Mouse (Mus musculus): ENCODE results near the gene Tk1. TPM values are rescaled to one million over a fixed set of nuclear protein-coding genes. Genes with fewer than 3 reads are reported as not detected.
A peak's percentile ranks its signal among the peaks of the same experiment; 100 is the strongest.
"Not testable (repeated sequence)": the region's sequence is repeated elsewhere in the genome, so short reads cannot be mapped to it uniquely, and the experiment has no call there.

Tk1 gene
- polyA plus RNA-seq, 1 experiment from 2014 or later = 22.9 TPM

- Histone ChIP-seq H3K9ac (no peak overlapping the region), H3K4me3 (no peak overlapping the region), H3K27me3 (peaks cover 3% of the 10 kb centered on the region; the same call in 1 of the 2 replicates), H3K4me1 (replicated peaks) (no peaks in the 10 kb centered on the region), H3K9me3 (no peaks in the 10 kb centered on the region), H3K27ac (replicated peaks) (no peak overlapping the region), H3K36me3 (no peaks in the 10 kb centered on the region), H3K4me2 (no peak overlapping the region)
- no peak for ATAC-seq (ENCODE audit: low FRiP score, low read depth)
- WGBS = 49% methylated on average over 5 of the region's 5 CpGs
Observed at GRCm38 (mm10) chr11:117796954-117797353, 28.9 kb downstream of the Tk1 start.

- H3K9me3 ChIP-seq = no peaks in the 10 kb centered on the region
- ATAC-seq (ENCODE audit: low FRiP score, low read depth) = no peak
- no peak overlapping the region for H3K4me2 ChIP-seq
- no peak overlapping the region for H3K4me3 ChIP-seq
- H3K27me3 ChIP-seq = peaks cover 22% of the 10 kb centered on the region; the same call in 1 of the 2 replicates
- 52% methylated on average over 4 of the region's 4 CpGs for WGBS
- H3K9ac ChIP-seq = no peak overlapping the region
- no peaks in the 10 kb centered on the region for H3K4me1 ChIP-seq (replicated peaks)
- no peak overlapping the region for H3K27ac ChIP-seq (replicated peaks)
- no peaks in the 10 kb centered on the region for H3K36me3 ChIP-seq
Observed at GRCm38 (mm10) chr11:117794035-117794551, 31.8 kb downstream of the Tk1 start.

GRCm38 (mm10) chr11:117792281-117792888 is 33.5 kb downstream of the Tk1 start:
- Histone ChIP-seq H3K4me1 (replicated peaks) (no peaks in the 10 kb centered on the region), H3K4me2 (peak overlapping the region; percentile 29), H3K4me3 (no peak overlapping the region), H3K27ac (replicated peaks) (no peak overlapping the region), H3K9ac (no peak overlapping the region), H3K27me3 (peaks cover 22% of the 10 kb centered on the region; the same call in 1 of the 2 replicates), H3K9me3 (no peaks in the 10 kb centered on the region), H3K36me3 (no peaks in the 10 kb centered on the region)
- WGBS = 9% methylated on average over 22 of the region's 22 CpGs
- no peak for ATAC-seq (ENCODE audit: low FRiP score, low read depth)

- WGBS = 87% methylated on average over 9 of the region's 9 CpGs
- no peak overlapping the region for H3K4me2 ChIP-seq
- H3K4me3 ChIP-seq = no peak overlapping the region
- no peak overlapping the region for H3K27ac ChIP-seq (replicated peaks)
- no peak overlapping the region for H3K9ac ChIP-seq
- H3K4me1 ChIP-seq (replicated peaks) = no peaks in the 10 kb centered on the region
- no peaks in the 10 kb centered on the region for H3K36me3 ChIP-seq
- no peak for ATAC-seq (ENCODE audit: low FRiP score, low read depth)
- peaks cover 22% of the 10 kb centered on the region; the same call in 1 of the 2 replicates for H3K27me3 ChIP-seq
- no peaks in the 10 kb centered on the region for H3K9me3 ChIP-seq
Observed at GRCm38 (mm10) chr11:117791441-117791761, 34.5 kb downstream of the Tk1 start.

- H3K4me3 ChIP-seq = no peak overlapping the region
- H3K27me3 ChIP-seq = peaks cover 22% of the 10 kb centered on the region; the same call in 1 of the 2 replicates
- H3K4me2 ChIP-seq = peak overlapping the region; percentile 27; the same call in 1 of the 2 replicates
- WGBS = 37% methylated on average over 23 of the region's 23 CpGs
- no peak for ATAC-seq (ENCODE audit: low FRiP score, low read depth)
- no peaks in the 10 kb centered on the region for H3K36me3 ChIP-seq
- no peaks in the 10 kb centered on the region for H3K9me3 ChIP-seq
- H3K4me1 ChIP-seq (replicated peaks) = no peaks in the 10 kb centered on the region
- no peak overlapping the region for H3K27ac ChIP-seq (replicated peaks)
- H3K9ac ChIP-seq = no peak overlapping the region
Observed at GRCm38 (mm10) chr11:117790703-117791440, 35.0 kb downstream of the Tk1 start.

GRCm38 (mm10) chr11:117790286-117790685 is 35.6 kb downstream of the Tk1 start:
- WGBS = 5% methylated on average over 14 of the region's 14 CpGs
- H3K4me3 ChIP-seq = no peak overlapping the region
- peaks cover 22% of the 10 kb centered on the region; the same call in 1 of the 2 replicates for H3K27me3 ChIP-seq
- H3K4me1 ChIP-seq (replicated peaks) = no peaks in the 10 kb centered on the region
- no peaks in the 10 kb centered on the region for H3K9me3 ChIP-seq
- H3K4me2 ChIP-seq = peak overlapping the region; percentile 27; the same call in 1 of the 2 replicates
- H3K27ac ChIP-seq (replicated peaks) = no peak overlapping the region
- H3K36me3 ChIP-seq = no peaks in the 10 kb centered on the region
- H3K9ac ChIP-seq = no peak overlapping the region
- no peak for ATAC-seq (ENCODE audit: low FRiP score, low read depth)

GRCm38 (mm10) chr11:117788481-117788880 is 37.4 kb downstream of the Tk1 start:
- not testable (repeated sequence) for H3K4me1 ChIP-seq (replicated peaks); H3K27ac ChIP-seq (replicated peaks); ATAC-seq (ENCODE audit: low FRiP score, low read depth); H3K4me2 ChIP-seq; H3K4me3 ChIP-seq; H3K36me3 ChIP-seq; H3K9ac ChIP-seq; H3K9me3 ChIP-seq
- WGBS = 87% methylated on average over 7 of the region's 7 CpGs
- peaks cover 22% of the 10 kb centered on the region; the same call in 1 of the 2 replicates for H3K27me3 ChIP-seq

GRCm38 (mm10) chr11:117786294-117786693 is 39.6 kb downstream of the Tk1 start:
- H3K27me3 ChIP-seq = peaks cover 28% of the 10 kb centered on the region
- no peaks in the 10 kb centered on the region for H3K9me3 ChIP-seq
- no peaks in the 10 kb centered on the region for H3K36me3 ChIP-seq
- H3K27ac ChIP-seq (replicated peaks) = no peak overlapping the region
- 12% methylated on average over 10 of the region's 10 CpGs for WGBS
- H3K9ac ChIP-seq = no peak overlapping the region
- no peak overlapping the region for H3K4me3 ChIP-seq
- ATAC-seq (ENCODE audit: low FRiP score, low read depth) = no peak
- peaks cover 17% of the 10 kb centered on the region for H3K4me1 ChIP-seq (replicated peaks)
- no peak overlapping the region for H3K4me2 ChIP-seq

GRCm38 (mm10) chr11:117783683-117784309 is 42.1 kb downstream of the Tk1 start:
- peak overlapping the region; percentile 54 for H3K4me2 ChIP-seq
- no peaks in the 10 kb centered on the region for H3K9me3 ChIP-seq
- WGBS = 42% methylated on average over 10 of the region's 10 CpGs
- H3K9ac ChIP-seq = peak overlapping the region; percentile 14; the same call in 1 of the 2 replicates
- peaks cover 27% of the 10 kb centered on the region for H3K27me3 ChIP-seq
- H3K4me1 ChIP-seq (replicated peaks) = peaks cover 42% of the 10 kb centered on the region
- ATAC-seq (ENCODE audit: low FRiP score, low read depth) = no peak
- H3K36me3 ChIP-seq = no peaks in the 10 kb centered on the region
- peak overlapping the region; percentile 24; the same call in 1 of the 2 replicates for H3K4me3 ChIP-seq
- H3K27ac ChIP-seq (replicated peaks) = no peak overlapping the region

- Histone ChIP-seq H3K9me3 (no peaks in the 10 kb centered on the region), H3K4me3 (peak overlapping the region; percentile 24), H3K27me3 (peaks cover 30% of the 10 kb centered on the region), H3K27ac (replicated peaks) (no peak overlapping the region), H3K36me3 (no peaks in the 10 kb centered on the region), H3K4me1 (replicated peaks) (peaks cover 46% of the 10 kb centered on the region), H3K9ac (peak overlapping the region; percentile 14; the same call in 1 of the 2 replicates), H3K4me2 (peak overlapping the region; percentile 54)
- WGBS = 5% methylated on average over 31 of the region's 31 CpGs
- ATAC-seq (ENCODE audit: low FRiP score, low read depth) = peak; percentile 17; the same call in 1 of the 2 replicates
Observed at GRCm38 (mm10) chr11:117783089-117783488, 42.8 kb downstream of the Tk1 start.

- Histone ChIP-seq H3K4me1 (replicated peaks) (peaks cover 46% of the 10 kb centered on the region), H3K27ac (replicated peaks) (no peak overlapping the region), H3K9me3 (no peaks in the 10 kb centered on the region), H3K9ac (peak overlapping the region; percentile 14; the same call in 1 of the 2 replicates), H3K4me3 (peak overlapping the region; percentile 24), H3K36me3 (no peaks in the 10 kb centered on the region), H3K27me3 (peaks cover 30% of the 10 kb centered on the region), H3K4me2 (peak overlapping the region; percentile 54)
- 58% methylated on average over 9 of the region's 9 CpGs for WGBS
- no peak for ATAC-seq (ENCODE audit: low FRiP score, low read depth)
Observed at GRCm38 (mm10) chr11:117782705-117783034, 43.2 kb downstream of the Tk1 start.

Data from hindbrain, embryonic 15.5 days (tissue).